Mouse (Mus musculus) right cerebral cortex, postnatal 10 days (tissue): ENCODE measurements around the gene Isyna1.

ENCODE experiments used
- DNase-seq, 2 experiments: peaks; one replicate each; pipeline ENCODE4 v3.0.0; 2021; ENCODE audit warnings: low spot score in 2 of 2

Gene Isyna1

GRCm38 (mm10) chr8:70593961-70594609, at the start of gene Isyna1:
Gene Isyna1 (plus strand): TSS chr8:70594373.
- DNase-seq: peak; percentile 87 to 92

DNA sequence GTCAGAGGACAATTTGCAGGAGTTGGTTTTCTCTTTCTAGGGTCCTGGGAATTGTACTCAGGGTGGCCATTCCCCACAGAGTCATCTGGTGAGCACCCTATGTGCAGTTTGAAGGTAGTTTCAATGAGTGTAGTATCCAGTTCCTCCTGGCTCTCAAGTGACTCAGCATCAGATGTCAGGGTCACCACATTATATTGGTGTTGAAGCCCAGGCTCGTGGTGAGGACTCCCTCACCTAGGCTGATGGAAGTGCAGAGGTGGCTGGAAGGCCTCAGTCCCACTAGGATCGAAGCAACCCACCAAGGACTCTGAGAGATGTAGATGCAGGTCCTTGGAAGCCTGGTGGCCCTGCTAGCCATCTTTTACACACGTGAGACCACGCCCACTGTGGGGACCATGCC, 47.8 kb upstream of the Isyna1 start:
- DNase-seq: no peak

- DNase-seq: no peak
Measured at GRCm38 (mm10) chr8:70547762-70548161, 46.4 kb upstream of the Isyna1 start.

DNA sequence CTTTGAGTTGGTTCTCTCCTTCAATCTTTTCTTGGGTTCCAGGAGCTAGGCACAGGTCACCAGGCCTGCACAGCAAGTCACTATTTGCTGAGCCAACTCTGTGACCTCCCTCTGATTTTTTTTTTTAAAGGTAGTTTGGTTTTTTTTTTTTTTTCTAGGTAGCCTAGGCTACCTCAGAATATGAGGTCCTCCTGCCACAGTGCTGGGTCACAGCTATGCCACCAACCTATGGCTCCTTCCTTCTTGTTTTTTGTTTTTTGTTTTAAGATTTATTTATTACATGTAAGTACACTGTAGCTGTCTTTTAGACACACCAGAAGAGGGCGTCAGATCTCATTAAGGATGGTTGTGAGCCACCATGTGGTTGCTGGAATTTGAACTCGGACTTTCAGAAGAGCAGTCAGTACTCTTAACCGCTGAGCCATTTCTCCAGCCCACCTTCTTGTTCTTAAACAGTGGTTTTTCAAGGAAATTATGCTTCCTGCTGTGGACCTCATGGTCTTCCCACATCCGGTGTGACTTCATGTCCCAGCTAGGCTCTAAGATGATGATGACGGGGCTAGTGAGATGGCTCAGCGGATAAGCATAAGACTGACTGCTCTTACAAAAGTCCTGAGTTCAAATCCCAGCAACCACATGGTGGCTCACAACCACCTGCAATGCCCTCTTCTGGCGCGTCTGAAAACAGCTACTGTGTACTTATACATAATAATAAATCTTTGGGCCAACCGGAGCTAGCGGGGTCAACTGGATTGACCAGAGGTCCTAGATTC, 44.6 kb upstream of the Isyna1 start:
- DNase-seq: no peak

DNA sequence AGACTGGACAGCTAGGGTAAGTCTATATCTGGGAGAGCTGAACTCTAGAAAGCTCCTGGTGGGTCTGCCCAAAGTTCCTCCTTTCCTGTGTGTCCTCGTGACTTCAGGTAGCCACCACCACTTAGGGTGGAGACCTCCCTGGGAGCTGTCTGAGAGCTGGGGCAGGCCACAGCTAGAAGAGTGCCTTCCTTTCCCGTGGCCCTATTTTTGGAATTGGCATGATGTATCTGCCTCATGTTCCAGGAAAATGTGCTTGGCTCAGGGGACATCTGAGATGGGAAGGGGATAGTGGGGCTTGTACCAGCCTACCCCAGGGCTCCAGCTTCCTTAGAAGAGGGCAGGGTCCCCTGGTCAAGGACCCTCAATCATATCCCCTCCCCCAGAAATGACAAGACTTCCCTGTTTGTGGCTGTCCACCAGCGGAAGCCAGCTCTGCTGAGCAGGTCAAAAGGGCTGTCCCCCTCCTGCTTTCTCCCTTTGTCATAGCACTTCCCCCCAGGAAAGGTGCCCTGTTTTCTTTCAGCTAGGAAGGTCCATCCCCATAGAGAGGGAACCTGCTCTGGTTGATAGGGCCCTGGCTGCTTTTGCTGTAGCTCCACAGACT, 42.5 kb upstream of the Isyna1 start:
- no peak for DNase-seq

- no peak for DNase-seq
Measured at GRCm38 (mm10) chr8:70552836-70553235, 41.3 kb upstream of the Isyna1 start.

DNA sequence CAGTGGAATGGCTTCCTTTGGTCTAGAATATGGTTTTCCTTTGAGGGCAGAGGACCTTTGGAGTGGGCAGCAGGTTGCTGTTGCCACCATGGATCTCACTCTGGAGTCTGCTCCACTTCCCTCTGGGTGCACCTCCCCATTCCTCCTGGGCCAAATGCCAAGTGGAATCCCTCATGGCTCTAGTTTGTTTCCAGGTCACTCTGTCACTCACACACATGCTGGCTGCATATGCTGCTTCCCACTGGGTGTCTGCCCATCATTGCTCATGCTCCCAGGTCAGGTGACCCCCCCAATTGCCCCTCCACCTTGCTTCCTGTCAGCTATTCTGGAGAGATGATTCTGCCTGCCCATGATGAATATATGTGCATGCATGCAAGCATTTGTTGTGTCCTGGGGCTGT, 40.4 kb upstream of the Isyna1 start:
- DNase-seq: peak; percentile 58 to 67

DNA sequence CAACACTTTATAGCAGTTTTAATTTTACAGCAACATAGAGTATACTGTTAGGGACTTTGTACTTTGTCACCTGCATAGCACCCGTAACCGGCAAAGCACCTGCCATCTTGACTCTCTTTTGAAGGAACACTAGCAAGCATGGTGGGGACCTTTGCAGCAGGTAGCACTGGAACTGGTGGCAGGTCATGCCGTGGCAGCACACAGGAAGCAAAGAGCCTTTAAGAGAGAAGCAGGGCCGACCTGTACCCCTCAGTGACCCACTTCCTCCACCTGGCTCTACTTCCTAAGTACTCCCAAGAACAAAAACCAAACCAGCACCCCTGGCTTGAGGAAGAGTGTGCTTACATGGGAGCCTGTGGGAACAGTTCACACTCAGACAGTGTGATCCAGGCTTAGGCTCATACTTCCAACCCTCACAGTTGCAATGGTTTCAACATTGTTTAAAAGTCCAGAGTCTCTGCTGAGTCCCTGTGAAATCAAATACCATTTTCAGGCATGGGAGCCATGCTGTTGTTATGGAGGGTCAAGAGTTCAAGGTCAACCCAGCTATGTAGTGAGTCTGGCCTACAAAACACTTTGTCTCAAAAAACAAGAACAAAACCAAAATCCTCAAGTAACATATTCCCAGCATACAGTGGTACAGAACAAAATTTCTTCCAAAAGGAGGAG, 39.0 kb upstream of the Isyna1 start:
- DNase-seq: no peak

GRCm38 (mm10) chr8:70558334-70558733, 35.8 kb upstream of the Isyna1 start:
- DNase-seq: no peak

GRCm38 (mm10) chr8:70558983-70559382, 35.2 kb upstream of the Isyna1 start:
- no peak for DNase-seq

DNA sequence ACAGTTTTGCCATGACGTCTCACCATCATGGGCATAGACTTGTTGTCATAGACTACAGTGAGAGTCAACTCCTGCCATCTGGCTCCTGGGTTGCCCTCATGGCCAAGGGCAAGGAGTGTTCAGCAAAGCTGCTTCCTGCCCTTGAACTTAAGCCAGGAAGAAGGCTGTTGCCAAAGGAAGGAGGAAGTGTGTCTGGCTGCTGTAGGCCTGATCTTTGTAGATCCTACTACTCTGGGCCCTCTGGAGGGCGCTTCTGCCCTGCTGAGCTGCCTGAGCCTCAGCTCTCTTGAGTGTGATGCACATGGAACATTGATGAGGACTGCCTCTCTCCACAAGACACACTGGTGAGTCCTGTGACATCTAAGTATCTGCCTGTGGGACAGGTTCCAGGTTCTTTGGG, 34.1 kb upstream of the Isyna1 start:
- DNase-seq: peak; percentile 65 to 75

- DNase-seq: no peak
Measured at GRCm38 (mm10) chr8:70560564-70560963, 33.6 kb upstream of the Isyna1 start.

DNA sequence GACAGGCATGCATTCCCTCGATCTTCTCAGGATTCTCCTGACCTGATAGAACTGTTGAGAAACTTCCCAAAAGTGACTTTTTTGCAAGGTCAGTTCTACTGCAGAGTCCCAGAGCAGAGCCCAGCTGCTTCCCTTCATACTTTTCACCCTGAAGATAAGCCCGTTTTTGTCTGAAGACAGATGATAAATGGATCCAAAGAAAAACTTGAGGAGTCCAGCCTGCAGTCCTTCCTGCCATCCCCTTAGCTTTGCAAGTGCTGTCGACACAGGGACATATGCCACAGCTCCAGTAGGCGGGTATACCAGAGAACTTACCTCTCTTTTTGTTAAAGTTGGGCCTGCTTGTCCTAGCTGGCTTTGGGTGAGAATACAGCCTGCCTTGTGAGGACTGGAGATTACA, 32.8 kb upstream of the Isyna1 start:
- no peak for DNase-seq

- DNase-seq: no peak
Measured at GRCm38 (mm10) chr8:70561809-70562535, 32.2 kb upstream of the Isyna1 start.

GRCm38 (mm10) chr8:70562802-70563201, 31.4 kb upstream of the Isyna1 start:
- DNase-seq: no peak

DNA sequence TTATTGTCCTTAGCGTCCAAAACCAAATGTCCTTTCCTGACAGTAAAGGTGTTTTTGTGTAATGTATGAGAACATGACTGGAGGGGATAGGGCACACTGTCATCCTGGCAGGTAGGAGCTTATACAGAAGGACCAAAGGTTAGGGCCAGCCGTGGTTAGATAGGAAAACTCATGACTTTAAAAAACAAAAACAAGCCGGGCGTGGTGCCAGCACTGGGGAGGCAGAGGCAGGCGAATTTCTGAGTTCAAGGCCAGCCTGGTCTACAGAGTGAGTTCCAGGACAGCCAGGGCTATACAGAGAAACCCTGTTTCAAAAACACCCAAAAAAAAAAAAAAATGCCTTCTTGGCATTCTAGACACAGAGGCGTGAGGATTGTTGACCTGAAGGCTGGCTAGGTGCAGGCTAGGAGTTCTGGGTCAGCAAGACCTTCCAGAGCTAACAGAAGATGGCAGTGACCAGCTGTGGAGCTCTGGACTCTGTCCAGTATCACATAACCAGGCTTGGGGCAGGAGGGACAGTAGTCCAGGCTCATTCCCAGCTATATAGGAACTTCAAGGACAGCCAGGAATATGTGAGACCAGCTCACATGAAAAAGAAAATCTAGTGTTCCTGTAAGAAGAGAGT, 30.3 kb upstream of the Isyna1 start:
- no peak for DNase-seq

DNA sequence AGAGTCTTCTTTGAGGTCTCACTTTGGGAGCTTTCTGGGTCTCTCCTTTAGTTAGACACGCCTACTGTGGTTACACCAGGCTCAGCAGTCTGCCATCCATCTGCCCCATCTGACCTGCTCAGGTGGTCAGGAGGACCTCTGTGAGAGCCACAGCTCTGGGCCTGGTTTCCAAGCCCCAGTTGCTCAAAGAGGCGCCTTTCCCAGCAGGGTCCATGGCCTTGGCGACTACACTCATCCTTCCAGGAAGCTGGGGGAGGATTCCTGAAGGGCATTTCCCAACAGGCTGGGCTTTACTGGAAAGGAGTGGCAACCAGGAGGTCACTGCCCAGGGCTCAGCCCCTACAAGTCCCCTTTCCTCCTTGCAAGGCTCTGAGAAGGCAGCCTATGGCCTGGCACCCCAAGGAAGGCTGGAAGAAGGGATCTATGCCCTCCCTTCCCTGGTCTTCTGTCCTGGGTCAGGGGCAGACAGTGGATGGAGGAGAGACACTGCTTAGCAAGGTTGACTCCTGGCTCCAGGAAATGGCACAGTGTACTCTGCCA, 29.4 kb upstream of the Isyna1 start:
- no peak for DNase-seq

GRCm38 (mm10) chr8:70565561-70565960, 28.6 kb upstream of the Isyna1 start:
- DNase-seq: no peak

- DNase-seq: no peak
Measured at GRCm38 (mm10) chr8:70570360-70570759, 23.8 kb upstream of the Isyna1 start.

DNA sequence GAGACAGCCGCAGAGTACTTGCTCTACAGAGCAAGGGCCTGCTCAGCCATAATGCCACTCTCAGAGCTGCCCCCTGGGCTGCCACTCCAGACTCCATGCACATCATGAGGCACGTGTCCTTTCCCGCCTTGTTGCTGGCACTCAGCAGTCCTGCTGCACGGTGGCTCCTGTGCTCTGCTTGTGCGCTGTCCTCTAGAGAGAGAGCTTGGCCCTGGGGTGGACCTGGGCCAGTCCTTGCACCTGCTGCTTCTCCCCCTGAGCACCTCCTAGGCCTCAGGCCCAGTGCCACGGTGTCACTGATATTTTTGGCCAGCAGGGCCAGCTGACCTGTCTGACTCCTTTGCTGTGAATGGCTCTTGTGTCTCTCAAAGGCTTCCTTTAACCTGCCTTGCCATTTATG, 23.2 kb upstream of the Isyna1 start:
- no peak for DNase-seq

- DNase-seq: no peak
Measured at GRCm38 (mm10) chr8:70574302-70574701, 19.9 kb upstream of the Isyna1 start.
